Mouse (Mus musculus): ENCODE results near the gene Tmtc2. TPM values are rescaled to one million over a fixed set of nuclear protein-coding genes. Genes with fewer than 3 reads are reported as not detected.
"Not testable (repeated sequence)": the region's sequence is repeated elsewhere in the genome, so short reads cannot be mapped to it uniquely, and the experiment has no call there.

Tmtc2 gene
- polyA plus RNA-seq, 1 experiment from 2014 or later, result 5.5 TPM

DNA sequence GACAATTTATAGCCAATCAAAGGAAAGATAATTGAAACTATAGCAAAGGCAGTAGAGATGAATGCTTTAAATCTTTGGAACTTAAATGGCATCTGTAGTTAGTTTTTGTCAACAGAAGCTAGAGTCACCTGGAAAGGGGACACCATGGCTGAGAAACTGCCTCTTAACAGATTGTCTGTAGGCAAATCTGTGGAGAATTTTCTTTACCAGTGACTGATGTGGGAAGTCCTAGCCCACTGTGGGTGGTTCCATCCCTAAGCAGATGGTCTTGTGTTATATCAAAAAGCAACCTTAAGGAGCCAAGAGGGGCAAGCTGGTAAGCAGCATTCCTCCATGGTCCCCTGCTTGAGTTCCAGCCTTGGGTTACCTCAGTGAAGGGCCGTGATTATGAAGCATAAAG, 281.3 kb downstream of the Tmtc2 start:
- Histone ChIP-seq H3K4me3 (ENCODE audit: low read depth, low read length) (no peak overlapping the region), H3K4me2 (ENCODE audit: low read length) (no peak overlapping the region), H3K9me3 (replicated peaks; ENCODE audit: control insufficient read depth, low read length) (no peaks in the 10 kb centered on the region), H3K9ac (ENCODE audit: low read length) (no peak overlapping the region), H3K27ac (ENCODE audit: low read depth, low read length) (no peak overlapping the region), H3K4me1 (ENCODE audit: control insufficient read depth, insufficient read depth, low read length) (no peaks in the 10 kb centered on the region), H3K27me3 (replicated peaks; ENCODE audit: control insufficient read depth, insufficient read depth, low read length) (no peaks in the 10 kb centered on the region), H3K36me3 (ENCODE audit: control insufficient read depth, insufficient read depth, low read length) (no peaks in the 10 kb centered on the region)
- WGBS, result 86% methylated on average over 1 of the region's 1 CpGs
- no peak for DNase-seq (ENCODE audit: low spot score)
- no peak for ATAC-seq

DNA sequence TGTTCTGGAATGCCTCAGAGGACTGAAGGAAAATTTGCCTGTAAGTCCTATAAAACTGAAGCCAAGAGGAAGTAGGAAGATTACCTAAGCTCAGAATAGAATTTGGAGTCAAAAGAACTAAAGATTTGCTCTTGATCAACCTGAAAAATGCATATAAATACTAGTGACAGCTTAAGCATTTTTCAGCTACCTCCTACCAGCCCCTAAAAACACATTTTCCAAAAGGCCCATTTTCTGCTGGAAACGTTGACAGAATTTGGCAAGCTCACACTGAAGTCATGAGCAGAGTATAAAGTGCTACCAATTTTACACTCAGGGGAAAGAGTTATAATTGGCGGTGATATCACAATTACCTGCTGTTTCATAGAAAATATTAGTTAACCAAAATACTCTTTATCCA, 285.8 kb downstream of the Tmtc2 start:
- WGBS, result 67% methylated on average over 2 of the region's 2 CpGs
- no peak overlapping the region for H3K4me3 ChIP-seq (ENCODE audit: low read depth, low read length)

DNA sequence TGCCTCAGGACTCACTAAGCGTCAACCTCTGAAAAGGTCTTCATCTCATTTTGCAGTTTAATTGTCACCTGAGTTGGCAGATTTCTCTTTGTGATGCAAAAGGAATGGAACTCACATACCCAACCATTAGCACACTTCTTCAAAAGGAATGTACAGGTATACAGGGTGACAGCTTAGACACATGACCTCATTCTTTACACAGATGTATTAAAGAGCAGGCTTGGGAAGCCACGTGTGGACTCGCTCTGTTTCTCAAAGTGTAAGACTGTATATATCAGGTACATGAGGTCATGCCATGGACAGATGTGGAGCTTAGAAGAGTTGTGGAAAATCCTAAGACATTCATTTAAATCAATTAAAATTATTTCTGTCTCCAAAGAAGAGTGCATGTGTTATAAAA, 286.7 kb downstream of the Tmtc2 start:
- no peak overlapping the region for H3K4me2 ChIP-seq (ENCODE audit: low read length)
- no peaks in the 10 kb centered on the region for H3K9me3 ChIP-seq (replicated peaks; ENCODE audit: control insufficient read depth, low read length)
- H3K4me3 ChIP-seq (ENCODE audit: low read depth, low read length), result no peak overlapping the region
- no peaks in the 10 kb centered on the region for H3K4me1 ChIP-seq (ENCODE audit: control insufficient read depth, insufficient read depth, low read length)
- no peak for ATAC-seq
- 92% methylated on average over 3 of the region's 3 CpGs for WGBS
- H3K27me3 ChIP-seq (replicated peaks; ENCODE audit: control insufficient read depth, insufficient read depth, low read length), result no peaks in the 10 kb centered on the region
- H3K9ac ChIP-seq (ENCODE audit: low read length), result no peak overlapping the region
- no peak for DNase-seq (ENCODE audit: low spot score)
- H3K36me3 ChIP-seq (ENCODE audit: control insufficient read depth, insufficient read depth, low read length), result no peaks in the 10 kb centered on the region
- H3K27ac ChIP-seq (ENCODE audit: low read depth, low read length), result no peak overlapping the region

More for the DNA sequence above, 285.8 kb downstream of the Tmtc2 start:
- no peak overlapping the region for H3K4me2 ChIP-seq (ENCODE audit: low read length)
- DNase-seq (ENCODE audit: low spot score) (no peak), ATAC-seq (no peak)
- no peak overlapping the region for H3K9ac ChIP-seq (ENCODE audit: low read length)
- no peaks in the 10 kb centered on the region for H3K4me1 ChIP-seq (ENCODE audit: control insufficient read depth, insufficient read depth, low read length)
- H3K27me3 ChIP-seq (replicated peaks; ENCODE audit: control insufficient read depth, insufficient read depth, low read length), result no peaks in the 10 kb centered on the region
- no peaks in the 10 kb centered on the region for H3K9me3 ChIP-seq (replicated peaks; ENCODE audit: control insufficient read depth, low read length)
- no peaks in the 10 kb centered on the region for H3K36me3 ChIP-seq (ENCODE audit: control insufficient read depth, insufficient read depth, low read length)
- H3K27ac ChIP-seq (ENCODE audit: low read depth, low read length), result no peak overlapping the region

DNA sequence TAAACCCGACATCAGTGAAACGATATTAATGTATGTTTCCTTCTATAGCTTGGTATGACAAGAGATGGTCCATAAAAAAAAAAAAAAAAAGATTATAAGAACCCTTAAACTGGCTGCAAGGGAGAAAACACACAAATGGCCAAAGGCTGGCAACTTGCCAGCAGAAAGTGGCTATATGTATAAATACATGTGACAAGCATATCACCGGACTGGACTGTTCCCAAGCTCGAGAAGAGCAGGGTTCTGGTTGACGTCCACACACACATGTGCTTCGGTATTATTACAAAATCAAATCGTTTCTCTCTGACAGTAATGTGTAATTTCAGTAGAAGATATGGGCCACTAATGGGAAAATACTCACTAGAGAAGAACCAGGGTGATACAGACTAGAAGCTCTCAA, 287.2 kb downstream of the Tmtc2 start:
- Histone ChIP-seq H3K4me3 (ENCODE audit: low read depth, low read length) (no peak overlapping the region), H3K4me1 (ENCODE audit: control insufficient read depth, insufficient read depth, low read length) (no peaks in the 10 kb centered on the region), H3K9ac (ENCODE audit: low read length) (no peak overlapping the region), H3K27me3 (replicated peaks; ENCODE audit: control insufficient read depth, insufficient read depth, low read length) (no peaks in the 10 kb centered on the region), H3K4me2 (ENCODE audit: low read length) (no peak overlapping the region), H3K9me3 (replicated peaks; ENCODE audit: control insufficient read depth, low read length) (no peaks in the 10 kb centered on the region), H3K36me3 (ENCODE audit: control insufficient read depth, insufficient read depth, low read length) (no peaks in the 10 kb centered on the region), H3K27ac (ENCODE audit: low read depth, low read length) (no peak overlapping the region)
- ATAC-seq, result no peak
- no peak for DNase-seq (ENCODE audit: low spot score)
- WGBS, result 92% methylated on average over 7 of the region's 7 CpGs

DNA sequence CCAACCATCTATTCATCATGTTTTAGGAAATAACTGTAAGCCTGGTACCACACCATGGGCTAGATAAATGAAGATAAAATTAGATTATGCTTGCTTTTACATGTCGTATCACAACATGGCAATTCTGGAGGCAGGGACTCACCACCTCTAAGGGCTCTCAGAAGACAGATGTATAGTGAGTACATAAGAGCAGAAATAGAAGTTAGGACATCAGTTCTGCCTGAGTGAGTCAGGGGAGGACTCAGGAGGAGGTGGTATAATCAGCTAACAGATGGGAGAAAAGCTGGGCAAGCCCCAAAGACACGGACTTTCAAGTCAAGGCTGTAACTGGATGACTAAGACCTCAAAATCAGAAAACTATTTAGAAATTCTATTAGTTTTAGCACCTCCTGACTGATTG, 288.0 kb downstream of the Tmtc2 start:
- no peak overlapping the region for H3K4me2 ChIP-seq (ENCODE audit: low read length)
- no peaks in the 10 kb centered on the region for H3K9me3 ChIP-seq (replicated peaks; ENCODE audit: control insufficient read depth, low read length)
- no peak overlapping the region for H3K27ac ChIP-seq (ENCODE audit: low read depth, low read length)
- no peaks in the 10 kb centered on the region for H3K27me3 ChIP-seq (replicated peaks; ENCODE audit: control insufficient read depth, insufficient read depth, low read length)
- DNase-seq (ENCODE audit: low spot score) (no peak), ATAC-seq (no peak)
- no peak overlapping the region for H3K4me3 ChIP-seq (ENCODE audit: low read depth, low read length)
- H3K4me1 ChIP-seq (ENCODE audit: control insufficient read depth, insufficient read depth, low read length), result no peaks in the 10 kb centered on the region
- no peak overlapping the region for H3K9ac ChIP-seq (ENCODE audit: low read length)
- H3K36me3 ChIP-seq (ENCODE audit: control insufficient read depth, insufficient read depth, low read length), result no peaks in the 10 kb centered on the region
- 82% methylated on average over 2 of the region's 2 CpGs for whole genome bisulfite sequencing

DNA sequence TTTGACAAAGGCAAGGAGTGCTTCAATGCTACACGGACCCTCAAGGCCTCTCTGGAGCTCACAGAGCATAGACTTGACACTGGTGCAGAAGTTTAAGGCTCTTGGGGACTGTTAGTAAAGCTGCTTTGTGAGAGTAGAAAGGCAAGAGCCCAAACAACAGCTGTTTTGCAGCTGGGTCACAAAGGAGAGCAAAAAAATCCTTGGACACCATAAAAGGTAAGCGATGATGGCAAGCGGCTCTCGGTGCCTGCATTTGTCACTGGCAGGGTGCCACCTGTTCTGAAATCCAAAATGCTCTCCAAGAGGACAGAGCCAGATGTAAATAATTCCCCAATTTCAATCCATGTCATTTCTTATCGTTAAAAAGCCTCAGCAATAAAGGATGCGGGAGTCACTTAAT, 290.1 kb downstream of the Tmtc2 start:
- WGBS, result 61% methylated on average over 6 of the region's 6 CpGs
- Histone ChIP-seq H3K9ac (ENCODE audit: low read length) (no peak overlapping the region), H3K27ac (ENCODE audit: low read depth, low read length) (no peak overlapping the region), H3K4me3 (ENCODE audit: low read depth, low read length) (no peak overlapping the region), H3K4me1 (ENCODE audit: control insufficient read depth, insufficient read depth, low read length) (no peaks in the 10 kb centered on the region), H3K36me3 (ENCODE audit: control insufficient read depth, insufficient read depth, low read length) (no peaks in the 10 kb centered on the region), H3K27me3 (replicated peaks; ENCODE audit: control insufficient read depth, insufficient read depth, low read length) (no peaks in the 10 kb centered on the region), H3K4me2 (ENCODE audit: low read length) (no peak overlapping the region), H3K9me3 (replicated peaks; ENCODE audit: control insufficient read depth, low read length) (no peaks in the 10 kb centered on the region)
- DNase-seq (ENCODE audit: low spot score) (peak; percentile 4), ATAC-seq (no peak)

DNA sequence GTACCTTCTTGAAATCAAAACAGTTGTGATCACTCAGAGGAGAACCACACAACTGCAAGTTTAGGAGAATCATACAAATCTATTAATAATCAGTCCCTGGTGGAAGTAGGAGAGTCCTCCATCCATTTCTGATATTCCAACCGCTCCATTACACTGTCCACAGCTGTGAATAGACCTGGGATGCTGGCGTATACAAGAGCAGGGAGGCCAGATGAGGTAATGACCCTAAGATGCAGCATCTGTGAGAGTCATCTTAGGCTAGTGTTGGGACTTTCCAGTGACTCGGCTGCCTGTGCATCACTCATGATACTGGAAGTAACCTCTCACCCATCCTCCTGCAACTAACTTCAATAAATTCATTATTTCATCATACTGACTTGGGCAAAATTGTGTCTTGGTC, 293.3 kb downstream of the Tmtc2 start:
- ATAC-seq (no peak), DNase-seq (ENCODE audit: low spot score) (no peak)
- Histone ChIP-seq H3K4me1 (ENCODE audit: control insufficient read depth, insufficient read depth, low read length) (no peaks in the 10 kb centered on the region), H3K9me3 (replicated peaks; ENCODE audit: control insufficient read depth, low read length) (no peaks in the 10 kb centered on the region), H3K4me3 (ENCODE audit: low read depth, low read length) (no peak overlapping the region), H3K27me3 (replicated peaks; ENCODE audit: control insufficient read depth, insufficient read depth, low read length) (no peaks in the 10 kb centered on the region), H3K9ac (ENCODE audit: low read length) (no peak overlapping the region), H3K27ac (ENCODE audit: low read depth, low read length) (no peak overlapping the region), H3K36me3 (ENCODE audit: control insufficient read depth, insufficient read depth, low read length) (no peaks in the 10 kb centered on the region), H3K4me2 (ENCODE audit: low read length) (no peak overlapping the region)
- 91% methylated on average over 3 of the region's 3 CpGs for whole genome bisulfite sequencing

DNA sequence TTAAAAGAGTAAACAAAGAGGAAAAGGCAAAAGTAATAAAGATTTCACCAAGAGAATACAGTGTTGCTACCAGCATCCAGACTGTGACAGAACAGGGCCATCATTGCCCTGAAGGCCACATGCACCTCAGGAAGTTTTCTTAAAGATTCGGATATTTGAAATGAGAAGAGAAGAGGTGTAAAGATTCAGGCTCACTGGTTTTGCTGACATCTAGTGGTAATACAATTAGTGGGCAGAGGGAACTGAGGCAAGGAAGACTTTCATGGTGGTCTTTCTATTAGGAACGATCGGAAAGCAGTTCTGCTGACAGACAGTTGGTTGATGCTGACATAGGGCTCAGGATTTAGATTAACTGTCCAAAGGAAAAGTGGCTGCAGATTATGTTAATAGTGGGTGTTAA, 314.2 kb downstream of the Tmtc2 start:
- H3K4me3 ChIP-seq (ENCODE audit: low read depth, low read length), result no peak overlapping the region
- peak; percentile 11 for DNase-seq (ENCODE audit: low spot score)

DNA sequence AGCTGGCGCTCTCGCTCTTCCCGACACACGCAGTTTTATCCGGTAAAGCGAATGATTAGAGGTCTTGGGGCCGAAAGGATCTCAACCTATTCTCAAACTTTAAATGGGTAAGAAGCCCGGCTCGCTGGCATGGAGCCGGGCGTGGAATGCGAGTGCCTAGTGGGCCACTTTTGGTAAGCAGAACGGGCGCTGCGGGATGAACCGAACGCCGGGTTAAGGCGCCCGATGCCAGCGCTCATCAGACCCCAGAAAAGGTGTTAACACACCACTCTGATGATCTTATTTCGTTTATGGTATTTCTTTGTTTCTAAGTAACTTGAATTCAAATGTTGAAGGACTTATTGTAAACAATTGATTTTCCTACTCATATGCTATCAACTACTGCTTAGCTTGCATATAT, 336.0 kb downstream of the Tmtc2 start:
- not testable (repeated sequence) for H3K27me3 ChIP-seq (replicated peaks; ENCODE audit: control insufficient read depth, insufficient read depth, low read length)

More for the DNA sequence above, 314.2 kb downstream of the Tmtc2 start:
- WGBS, result 42% methylated on average over 3 of the region's 3 CpGs
- H3K27me3 ChIP-seq (replicated peaks; ENCODE audit: control insufficient read depth, insufficient read depth, low read length), result no peaks in the 10 kb centered on the region
- H3K4me2 ChIP-seq (ENCODE audit: low read length), result no peak overlapping the region
- no peaks in the 10 kb centered on the region for H3K36me3 ChIP-seq (ENCODE audit: control insufficient read depth, insufficient read depth, low read length)
- H3K4me1 ChIP-seq (ENCODE audit: control insufficient read depth, insufficient read depth, low read length), result no peaks in the 10 kb centered on the region
- H3K27ac ChIP-seq (ENCODE audit: low read depth, low read length), result no peak overlapping the region
- no peak overlapping the region for H3K9ac ChIP-seq (ENCODE audit: low read length)
- ATAC-seq, result no peak
- H3K9me3 ChIP-seq (replicated peaks; ENCODE audit: control insufficient read depth, low read length), result no peaks in the 10 kb centered on the region

More for the DNA sequence above, 336.0 kb downstream of the Tmtc2 start:
- H3K36me3 ChIP-seq (ENCODE audit: control insufficient read depth, insufficient read depth, low read length); H3K4me1 ChIP-seq (ENCODE audit: control insufficient read depth, insufficient read depth, low read length); H3K4me3 ChIP-seq (ENCODE audit: low read depth, low read length); H3K4me2 ChIP-seq (ENCODE audit: low read length); H3K9me3 ChIP-seq (replicated peaks; ENCODE audit: control insufficient read depth, low read length); H3K27ac ChIP-seq (ENCODE audit: low read depth, low read length); ATAC-seq; H3K9ac ChIP-seq (ENCODE audit: low read length); DNase-seq (ENCODE audit: low spot score): not testable (repeated sequence)
- 92% methylated on average over 22 of the region's 22 CpGs for WGBS
